Mouse (Mus musculus) stomach, postnatal 0 days (tissue): Measurements from ENCODE around the gene Rps27rt.

Source experiments
- CTCF ChIP-seq: IDR thresholded peaks from 2 replicates; pipeline ENCODE4 v1.5.1; 2016; ENCODE audit warnings: antibody characterized with exemption, low read depth, mild to moderate bottlenecking, moderate library complexity
- EP300 ChIP-seq: optimal IDR thresholded peaks from 2 replicates; pipeline ENCODE3; 2016; ENCODE audit warnings: antibody characterized with exemption

DNA sequence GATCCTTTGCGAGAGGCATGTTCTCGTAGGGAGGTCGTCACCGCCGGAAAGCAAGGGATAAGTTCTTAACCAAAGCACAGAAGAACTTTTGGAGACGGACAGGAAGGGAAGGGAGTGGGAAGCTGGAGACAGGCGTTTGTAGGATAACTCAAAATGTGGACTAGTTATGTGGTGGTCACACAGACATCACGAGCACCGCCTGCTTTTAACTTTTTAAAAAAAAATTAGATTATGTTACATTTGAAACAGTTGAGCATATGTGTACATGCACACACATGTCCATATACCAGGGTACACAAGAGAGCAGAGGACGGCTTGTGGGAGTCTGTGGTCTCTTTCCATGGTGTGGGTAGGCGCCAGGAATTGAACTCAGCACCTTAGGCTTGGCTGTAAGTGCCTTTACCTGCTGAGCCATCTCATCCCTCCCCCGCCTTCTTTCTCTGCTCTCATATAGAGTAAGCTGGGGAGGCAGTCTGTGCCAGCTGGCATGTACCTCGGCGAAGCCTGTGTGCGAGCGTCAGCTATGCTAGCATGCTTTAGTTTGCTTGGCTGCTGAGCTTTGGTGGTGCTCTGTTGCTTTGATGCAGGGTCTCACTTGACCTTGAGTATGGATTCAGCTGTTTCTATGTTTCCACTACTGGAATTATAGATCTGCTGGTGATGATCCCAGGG, at the start of gene Rps27rt:
- TF ChIP-seq CTCF = no peak
- no peak for TF ChIP-seq EP300
